Mouse (Mus musculus): ENCODE measurements around the gene Myo1d. TPM values are rescaled to one million over a fixed set of nuclear protein-coding genes. Genes with fewer than 3 reads are reported as not detected.

Gene Myo1d
- polyA plus RNA-seq, 1 experiment, result 10.8 TPM

DNA sequence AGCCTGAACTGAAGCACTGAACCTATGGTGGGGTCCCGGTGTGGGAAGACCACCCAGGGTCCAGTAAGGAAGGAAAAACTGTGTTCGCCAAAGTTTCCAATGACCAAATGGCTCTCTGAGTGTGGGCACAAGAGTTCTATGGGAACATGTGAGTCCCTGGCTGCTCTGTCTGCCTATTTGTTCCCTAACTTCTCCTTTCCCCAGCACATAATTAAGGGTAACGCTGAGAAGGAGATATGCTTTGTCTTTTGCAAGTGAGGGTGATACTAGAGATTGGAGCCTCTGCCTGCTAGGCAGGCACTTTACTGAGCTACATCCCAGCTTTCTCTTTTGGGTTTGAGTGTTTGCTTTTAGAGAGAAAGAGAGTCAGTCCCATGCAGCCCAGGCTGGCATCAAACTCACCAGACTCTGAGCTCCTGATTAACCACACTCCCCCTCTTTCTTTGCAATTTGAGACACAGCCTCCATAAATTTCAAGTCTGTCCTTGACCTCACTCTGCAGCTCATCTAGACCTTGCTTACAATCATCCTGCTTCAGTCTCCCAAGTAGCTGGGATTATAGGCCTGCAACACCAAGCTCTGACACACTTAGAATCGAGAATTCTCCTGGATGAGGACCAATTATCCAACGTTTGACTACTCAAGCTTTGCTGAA lies 8.1 kb downstream of the Myo1d start:
- H3ac ChIP-seq (ENCODE audit: control insufficient read depth, insufficient read length, low read depth), result no peak overlapping the region
- H3K79me2 ChIP-seq (ENCODE audit: control insufficient read depth, insufficient read depth), result no peaks in the 10 kb centered on the region
- H3K79me3 ChIP-seq (ENCODE audit: low read depth), result no peaks in the 10 kb centered on the region
- H3K4me3 ChIP-seq (ENCODE audit: insufficient read depth, poor library complexity, severe bottlenecking), result no peak overlapping the region
- H3K36me3 ChIP-seq (ENCODE audit: control insufficient read depth, insufficient read depth), result no peaks in the 10 kb centered on the region
- TF ChIP-seq CEBPB (IDR thresholded peaks at IDR 0.05; ENCODE audit: low read depth) (no peak), CTCF (IDR thresholded peaks at IDR 0.05; ENCODE audit: control insufficient read depth, insufficient read depth, insufficient read length) (no peak), MYOG (IDR thresholded peaks at IDR 0.05; ENCODE audit: control insufficient read depth, extremely low read depth, insufficient read length) (no peak), MAX (IDR thresholded peaks at IDR 0.05) (no peak), MYOD1 (IDR thresholded peaks at IDR 0.05; ENCODE audit: control insufficient read depth, insufficient read length, low read depth) (no peak), FOSL1 (IDR thresholded peaks at IDR 0.05; ENCODE audit: insufficient read depth, low read length, poor library complexity, severe bottlenecking) (no peak)
- no peaks in the 10 kb centered on the region for H3K27me3 ChIP-seq (ENCODE audit: control insufficient read depth, insufficient read depth, insufficient read length)

DNA sequence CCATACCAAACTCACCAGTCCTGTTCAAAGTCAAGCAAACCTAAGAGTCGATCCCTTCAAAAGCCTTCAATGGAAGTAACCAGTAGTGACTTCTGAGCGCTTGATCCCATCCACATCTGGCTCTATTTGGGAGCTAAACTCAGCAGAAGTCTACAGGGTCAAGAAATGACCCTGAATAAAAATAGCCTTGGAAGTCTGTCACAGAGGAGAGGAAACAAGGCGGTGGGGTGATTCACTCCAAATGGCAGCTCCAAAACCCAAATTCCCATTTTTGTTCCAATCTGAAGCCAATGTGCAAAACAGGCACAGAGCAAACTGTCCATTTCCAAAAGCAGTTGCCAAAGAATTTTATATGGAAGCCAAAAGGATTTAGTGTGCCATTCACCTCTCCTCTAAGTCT lies 8.6 kb downstream of the Myo1d start:
- no peaks in the 10 kb centered on the region for H3K79me2 ChIP-seq (ENCODE audit: control insufficient read depth, insufficient read depth)
- no peaks in the 10 kb centered on the region for H3K79me3 ChIP-seq (ENCODE audit: low read depth)

DNA sequence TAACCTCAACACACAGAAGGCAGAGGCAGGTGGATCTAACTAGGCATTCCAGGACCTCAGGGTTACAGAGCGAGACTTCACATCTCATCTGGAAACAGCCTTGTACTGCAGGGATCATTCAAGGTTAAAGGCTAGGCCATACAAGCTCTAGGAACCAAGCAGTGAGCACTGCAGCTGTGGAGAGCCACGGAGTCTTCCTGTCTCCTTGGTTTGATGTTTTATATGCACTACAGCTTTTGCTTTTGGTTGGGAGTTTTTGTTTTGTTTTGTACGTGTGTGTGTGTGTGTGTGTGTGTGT lies 12.6 kb downstream of the Myo1d start:
- no peak overlapping the region for H3ac ChIP-seq (ENCODE audit: control insufficient read depth, insufficient read length, low read depth)
- H3K79me2 ChIP-seq (ENCODE audit: control insufficient read depth, insufficient read depth), result no peaks in the 10 kb centered on the region
- TF ChIP-seq CEBPB (IDR thresholded peaks at IDR 0.05; ENCODE audit: low read depth) (no peak), FOSL1 (IDR thresholded peaks at IDR 0.05; ENCODE audit: insufficient read depth, low read length, poor library complexity, severe bottlenecking) (no peak), USF1 (IDR thresholded peaks at IDR 0.05; ENCODE audit: low read depth) (no peak)
- H3K4me3 ChIP-seq (ENCODE audit: insufficient read depth, poor library complexity, severe bottlenecking), result no peak overlapping the region
- H3K79me3 ChIP-seq (ENCODE audit: low read depth), result no peaks in the 10 kb centered on the region
- no peaks in the 10 kb centered on the region for H3K27me3 ChIP-seq (ENCODE audit: control insufficient read depth, insufficient read depth, insufficient read length)
- no peaks in the 10 kb centered on the region for H3K36me3 ChIP-seq (ENCODE audit: control insufficient read depth, insufficient read depth)

More for the DNA sequence above, 8.6 kb downstream of the Myo1d start:
- no peak for TF ChIP-seq USF1 (IDR thresholded peaks at IDR 0.05; ENCODE audit: low read depth)
- no peak for TF ChIP-seq CTCF (IDR thresholded peaks at IDR 0.05; ENCODE audit: control insufficient read depth, insufficient read depth, insufficient read length)
- TF ChIP-seq MYOG (IDR thresholded peaks at IDR 0.05; ENCODE audit: control insufficient read depth, extremely low read depth, insufficient read length), result no peak
- no peak for TF ChIP-seq MAX (IDR thresholded peaks at IDR 0.05)
- no peak for TF ChIP-seq MYOD1 (IDR thresholded peaks at IDR 0.05; ENCODE audit: control insufficient read depth, insufficient read length, low read depth)
- no peak for TF ChIP-seq CEBPB (IDR thresholded peaks at IDR 0.05; ENCODE audit: low read depth)
- TF ChIP-seq FOSL1 (IDR thresholded peaks at IDR 0.05; ENCODE audit: insufficient read depth, low read length, poor library complexity, severe bottlenecking), result no peak
- H3ac ChIP-seq (ENCODE audit: control insufficient read depth, insufficient read length, low read depth), result no peak overlapping the region
- no peak overlapping the region for H3K4me3 ChIP-seq (ENCODE audit: insufficient read depth, poor library complexity, severe bottlenecking)
- no peaks in the 10 kb centered on the region for H3K36me3 ChIP-seq (ENCODE audit: control insufficient read depth, insufficient read depth)
- H3K27me3 ChIP-seq (ENCODE audit: control insufficient read depth, insufficient read depth, insufficient read length), result no peaks in the 10 kb centered on the region

DNA sequence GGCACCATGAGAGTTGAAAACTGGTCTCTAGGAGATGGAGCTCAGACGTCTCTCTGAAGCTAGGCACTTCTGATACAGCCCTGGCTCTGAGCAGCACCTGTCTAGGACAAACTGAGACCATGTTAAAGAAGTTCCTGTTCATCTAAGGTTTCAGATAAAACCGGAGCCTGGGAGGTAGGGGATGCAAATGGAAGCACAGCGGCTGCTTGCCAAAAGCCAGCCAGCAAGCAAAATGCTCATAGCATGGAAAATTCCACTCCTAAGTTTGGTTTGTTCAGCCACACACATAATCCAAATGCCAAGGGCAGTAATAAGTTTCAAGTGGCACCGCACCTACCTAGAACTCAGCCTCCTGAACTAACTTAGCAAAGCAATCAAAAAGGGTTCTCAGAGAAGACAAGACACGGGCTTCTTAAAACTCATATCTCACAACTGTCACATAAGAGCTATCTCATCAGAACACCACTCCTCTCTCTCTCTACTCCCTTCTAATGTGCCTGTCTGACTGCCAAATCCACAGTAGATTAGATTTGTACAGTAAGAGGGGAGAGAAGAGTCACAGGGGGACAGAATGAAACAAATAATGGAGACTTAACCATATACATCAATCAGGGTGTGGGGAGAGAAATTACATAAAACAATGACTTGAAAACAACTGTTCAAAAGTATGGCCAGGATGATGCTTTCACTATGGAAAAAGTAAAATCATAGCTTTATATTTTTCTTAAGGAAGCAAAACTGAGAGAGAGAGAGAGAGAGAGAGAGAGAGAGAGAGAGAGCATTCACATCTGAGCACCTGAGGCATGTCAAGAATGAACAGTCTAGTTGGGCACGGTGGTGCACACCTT lies 13.1 kb downstream of the Myo1d start:
- no peaks in the 10 kb centered on the region for H3K36me3 ChIP-seq (ENCODE audit: control insufficient read depth, insufficient read depth)
- no peak for TF ChIP-seq FOSL1 (IDR thresholded peaks at IDR 0.05; ENCODE audit: insufficient read depth, low read length, poor library complexity, severe bottlenecking)
- TF ChIP-seq MYOD1 (IDR thresholded peaks at IDR 0.05; ENCODE audit: control insufficient read depth, insufficient read length, low read depth), result no peak
- TF ChIP-seq CTCF (IDR thresholded peaks at IDR 0.05; ENCODE audit: control insufficient read depth, insufficient read depth, insufficient read length), result no peak
- no peak for TF ChIP-seq MYOG (IDR thresholded peaks at IDR 0.05; ENCODE audit: control insufficient read depth, extremely low read depth, insufficient read length)
- no peak for TF ChIP-seq CEBPB (IDR thresholded peaks at IDR 0.05; ENCODE audit: low read depth)
- TF ChIP-seq MAX (IDR thresholded peaks at IDR 0.05), result no peak
- H3K4me3 ChIP-seq (ENCODE audit: insufficient read depth, poor library complexity, severe bottlenecking), result no peak overlapping the region
- H3K79me2 ChIP-seq (ENCODE audit: control insufficient read depth, insufficient read depth), result no peaks in the 10 kb centered on the region
- no peaks in the 10 kb centered on the region for H3K79me3 ChIP-seq (ENCODE audit: low read depth)
- no peak overlapping the region for H3ac ChIP-seq (ENCODE audit: control insufficient read depth, insufficient read length, low read depth)
- no peaks in the 10 kb centered on the region for H3K27me3 ChIP-seq (ENCODE audit: control insufficient read depth, insufficient read depth, insufficient read length)

DNA sequence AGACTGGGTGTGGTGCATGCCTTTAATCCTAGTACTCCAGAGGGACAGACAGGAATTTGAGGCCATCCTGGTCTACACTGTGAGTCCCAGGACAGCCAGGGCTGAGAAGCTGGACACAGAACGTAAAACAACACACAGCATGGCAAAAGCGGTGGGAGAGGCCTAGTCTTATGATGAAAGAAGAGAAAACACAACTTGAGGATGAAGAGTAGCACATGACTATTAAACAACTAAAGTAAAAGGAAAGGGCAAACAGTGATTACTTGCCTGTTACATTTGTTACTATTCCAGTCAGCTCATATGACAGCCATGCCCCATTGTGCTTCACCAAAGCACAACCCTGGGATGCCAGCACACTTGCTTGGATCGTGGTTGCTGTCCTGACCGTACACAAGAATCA lies 13.8 kb downstream of the Myo1d start:
- H3K4me3 ChIP-seq (ENCODE audit: insufficient read depth, poor library complexity, severe bottlenecking), result no peak overlapping the region
- H3ac ChIP-seq (ENCODE audit: control insufficient read depth, insufficient read length, low read depth), result no peak overlapping the region
- H3K79me2 ChIP-seq (ENCODE audit: control insufficient read depth, insufficient read depth), result no peaks in the 10 kb centered on the region
- H3K36me3 ChIP-seq (ENCODE audit: control insufficient read depth, insufficient read depth), result no peaks in the 10 kb centered on the region
- H3K79me3 ChIP-seq (ENCODE audit: low read depth), result no peaks in the 10 kb centered on the region
- H3K27me3 ChIP-seq (ENCODE audit: control insufficient read depth, insufficient read depth, insufficient read length), result no peaks in the 10 kb centered on the region
- no peak for TF ChIP-seq FOSL1 (IDR thresholded peaks at IDR 0.05; ENCODE audit: insufficient read depth, low read length, poor library complexity, severe bottlenecking)

DNA sequence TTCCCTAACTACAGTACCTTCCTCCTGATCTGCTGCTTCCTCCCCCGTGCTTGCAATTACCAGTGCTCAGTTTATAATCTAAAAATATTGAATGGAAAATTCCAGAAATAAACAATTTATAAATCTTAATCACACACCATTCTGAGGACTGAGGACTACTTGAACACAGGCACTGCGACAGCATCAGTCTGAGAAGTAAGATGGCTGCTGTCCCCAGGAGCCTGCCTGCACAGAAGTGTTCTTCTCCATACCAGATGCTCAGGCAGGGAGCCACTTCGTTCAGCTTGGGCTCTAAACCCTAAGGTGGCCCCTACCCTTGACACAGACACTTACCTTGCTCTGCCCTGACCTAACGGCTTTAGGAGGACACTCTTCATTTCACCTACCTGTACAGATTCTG lies 17.8 kb downstream of the Myo1d start:
- Histone ChIP-seq H3K79me3 (ENCODE audit: low read depth) (no peaks in the 10 kb centered on the region), H3K79me2 (ENCODE audit: control insufficient read depth, insufficient read depth) (no peaks in the 10 kb centered on the region), H3K27me3 (ENCODE audit: control insufficient read depth, insufficient read depth, insufficient read length) (no peaks in the 10 kb centered on the region), H3K36me3 (ENCODE audit: control insufficient read depth, insufficient read depth) (no peaks in the 10 kb centered on the region), H3K4me3 (ENCODE audit: insufficient read depth, poor library complexity, severe bottlenecking) (no peak overlapping the region), H3ac (ENCODE audit: control insufficient read depth, insufficient read length, low read depth) (no peak overlapping the region)
- TF ChIP-seq USF1 (IDR thresholded peaks at IDR 0.05; ENCODE audit: low read depth) (no peak), MYOD1 (IDR thresholded peaks at IDR 0.05; ENCODE audit: control insufficient read depth, insufficient read length, low read depth) (no peak), MYOG (IDR thresholded peaks at IDR 0.05; ENCODE audit: control insufficient read depth, extremely low read depth, insufficient read length) (no peak), CEBPB (IDR thresholded peaks at IDR 0.05; ENCODE audit: low read depth) (no peak), CTCF (IDR thresholded peaks at IDR 0.05; ENCODE audit: control insufficient read depth, insufficient read depth, insufficient read length) (no peak), FOSL1 (IDR thresholded peaks at IDR 0.05; ENCODE audit: insufficient read depth, low read length, poor library complexity, severe bottlenecking) (no peak), MAX (IDR thresholded peaks at IDR 0.05) (no peak)

Data from C2C12 (cell line).